In the genomic region with DNA sequence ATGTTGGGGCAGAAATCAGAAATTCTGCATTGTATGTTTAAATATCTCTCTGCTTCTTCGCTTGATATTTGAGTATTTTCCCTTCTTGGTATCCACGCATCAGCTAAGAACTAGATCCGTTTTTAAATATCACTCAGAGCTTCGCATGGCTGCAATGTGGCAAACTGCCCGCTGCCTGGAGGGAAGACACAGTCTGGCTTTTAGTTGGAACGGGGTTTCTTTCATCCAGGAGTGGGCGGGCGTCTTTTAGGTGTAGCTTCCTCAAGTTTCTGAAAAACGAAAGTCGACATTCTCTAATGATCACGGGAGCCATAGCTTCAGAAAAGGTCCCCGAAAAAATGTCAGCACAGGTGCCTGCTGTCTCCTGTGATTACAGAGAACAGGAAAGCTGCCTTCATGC, we compare ENCODE assay signal across 12 mouse cellular contexts. TPM values are rescaled to one million over a fixed set of nuclear protein-coding genes. Genes with fewer than 3 reads are reported as not detected.
A peak's percentile ranks its signal among the peaks of the same experiment; 100 is the strongest.
DNase-seq lines count a peak whose midpoint lies in the region; ATAC-seq and TF ChIP-seq lines count a peak whose summit lies in the region.
"Had no signal": no experiment of that assay in that cellular context is flagged by ENCODE, and none has a peak within 500 bp of the region (broad histone marks: within the 10 kb centered on the region; RNA-seq: fewer than 3 reads in every experiment).

No protein-coding gene starts in this region.

- DNase-seq in cerebellum, postnatal 10 days = peak; percentile 81 to 85
- DNase-seq in cerebellum, adult 9-11 months = no peak
- DNase-seq in MEL (ENCODE audit: low read depth, low spot score) = no peak
- peak; percentile 79 for DNase-seq in gastrocnemius, adult 2 months
- peak; percentile 47 to 54 for DNase-seq in left cerebral cortex, postnatal 14 days (ENCODE audit: low spot score in 2 of 2)
- DNase-seq in thymus, postnatal 14 days = no peak
- DNase-seq in spleen, postnatal 36 days (ENCODE audit: low spot score in 2 of 2) = no peak
- DNase-seq in hindbrain, embryonic 14.5 days (ENCODE audit: low spot score) = no peak

- H3K9me3 ChIP-seq in MEL (replicated peaks; ENCODE audit: insufficient read depth, low read length) = no peaks in the 10 kb centered on the region
- no peaks in the 10 kb centered on the region for H3K9me3 ChIP-seq in hindbrain, embryonic 14.5 days (ENCODE audit: control insufficient read depth, low read length)
- H3K9me3 ChIP-seq: hindbrain, embryonic 10.5 days had no signal

- intact Hi-C loops in gastrocnemius, adult 2 months (cut with DNase I) = no loop called here
- intact Hi-C loops in left cerebral cortex, postnatal 14 days (cut with DNase I) = no loop called here

- H3K4me2 ChIP-seq in hindbrain, embryonic 14.5 days (replicated peaks) = no peak overlapping the region

- 76% methylated on average over 12 of the region's 12 CpGs for WGBS in hindbrain, embryonic 14.5 days

- no peak overlapping the region for H3K27ac ChIP-seq in MEL (ENCODE audit: control insufficient read depth, low read depth, low read length)
- H3K27ac ChIP-seq in gastrocnemius, adult 2 months = peak overlapping the region; percentile 93
- no peak overlapping the region for H3K27ac ChIP-seq in hindbrain, embryonic 14.5 days
- H3K27ac ChIP-seq: hindbrain, embryonic 10.5 days had no signal

- no peak for TF ChIP-seq EP300 in MEL (IDR thresholded peaks at IDR 0.05; ENCODE audit: low read depth in 1 of 2, low read length in 2 of 2)

- ATAC-seq in hindbrain, embryonic 14.5 days (ENCODE audit: low FRiP score) = no peak
- ATAC-seq: activated CD4-positive, CD25-positive, alpha-beta regulatory T cell, adult 4 months had no signal

- H3K79me2 ChIP-seq in MEL (ENCODE audit: control insufficient read depth, insufficient read depth, low read length, poor library complexity) = no peaks in the 10 kb centered on the region

- peak overlapping the region; percentile 2 to 15; a peak in 1 of 4 replicates for H3K4me3 ChIP-seq in MEL (ENCODE audit: control insufficient read depth in 1 of 2, insufficient read depth in 1 of 2, low read depth in 2 of 2, low read length in 2 of 2)
- H3K4me3 ChIP-seq in gastrocnemius, adult 2 months = peak overlapping the region; percentile 76
- no peak overlapping the region for H3K4me3 ChIP-seq in hindbrain, embryonic 14.5 days (replicated peaks; ENCODE audit: low read length)
- H3K4me3 ChIP-seq: hindbrain, embryonic 10.5 days had no signal

- TF ChIP-seq CTCF in MEL (IDR thresholded peaks at IDR 0.05 in 2 of 3, conservative IDR thresholded peaks at IDR 0.05 in 1 of 3; ENCODE audit: control insufficient read depth in 1 of 3, insufficient read depth in 1 of 3, low read depth in 2 of 3, low read length in 3 of 3, poor library complexity in 1 of 3, severe bottlenecking in 1 of 3) = no peak
- TF ChIP-seq CTCF in gastrocnemius, adult 2 months (IDR thresholded peaks at IDR 0.05) = no peak

- H3K36me3 ChIP-seq in MEL (ENCODE audit: control insufficient read depth in 1 of 2, insufficient read depth in 2 of 2, low read length in 2 of 2) = no peaks in the 10 kb centered on the region
- H3K36me3 ChIP-seq in hindbrain, embryonic 14.5 days (replicated peaks; ENCODE audit: control insufficient read depth, insufficient read depth) = no peaks in the 10 kb centered on the region
- H3K36me3 ChIP-seq: hindbrain, embryonic 10.5 days had no signal

- no peaks in the 10 kb centered on the region for H3K27me3 ChIP-seq in MEL (ENCODE audit: control insufficient read depth in 1 of 2, insufficient read depth in 2 of 2, low read length in 2 of 2)
- no peaks in the 10 kb centered on the region for H3K27me3 ChIP-seq in hindbrain, embryonic 14.5 days (ENCODE audit: control insufficient read depth, insufficient read depth, low read length)

- TF ChIP-seq RAD21 in MEL (IDR thresholded peaks at IDR 0.05; ENCODE audit: low read depth, low read length) = no peak

- no peaks in the 10 kb centered on the region for H3K4me1 ChIP-seq in MEL (ENCODE audit: control insufficient read depth in 1 of 2, insufficient read depth in 2 of 2, low read length in 2 of 2)
- no peaks in the 10 kb centered on the region for H3K4me1 ChIP-seq in hindbrain, embryonic 14.5 days (replicated peaks; ENCODE audit: control insufficient read depth, insufficient read depth, low read length)
- H3K4me1 ChIP-seq: hindbrain, embryonic 10.5 days had no signal

- H3K9ac ChIP-seq in MEL (ENCODE audit: control insufficient read depth, low read depth, low read length, poor library complexity, severe bottlenecking) = no peak overlapping the region
- H3K9ac ChIP-seq in hindbrain, embryonic 14.5 days = no peak overlapping the region

- no peak for TF ChIP-seq POLR2A in MEL (IDR thresholded peaks at IDR 0.05; ENCODE audit: control insufficient read depth in 1 of 2, insufficient read depth in 1 of 2, low read depth in 1 of 2, low read length in 2 of 2, poor library complexity in 1 of 2)

TF ChIP-seq in MEL, 35 proteins besides CTCF, POLR2A, EP300 and RAD21:
- TF ChIP-seq MEF2A (IDR thresholded peaks at IDR 0.05; ENCODE audit: extremely low read depth, insufficient replicate concordance, low read depth, low read length, poor library complexity, severe bottlenecking) (no peak), TCF12 (IDR thresholded peaks at IDR 0.05; ENCODE audit: low read depth, low read length) (no peak), ZNF384 (IDR thresholded peaks at IDR 0.05; ENCODE audit: low read depth, low read length) (no peak), BHLHE40 (IDR thresholded peaks at IDR 0.05; ENCODE audit: borderline replicate concordance, low read depth, low read length) (no peak), KAT2A (conservative IDR thresholded peaks at IDR 0.05; ENCODE audit: low read depth, low read length) (no peak), MYB (IDR thresholded peaks at IDR 0.05; ENCODE audit: low read depth, low read length) (no peak), E2F4 (IDR thresholded peaks at IDR 0.05; ENCODE audit: borderline replicate concordance, low read depth, low read length) (no peak), MYC (IDR thresholded peaks at IDR 0.05; ENCODE audit: low read depth, low read length) (no peak), ZC3H11A (IDR thresholded peaks at IDR 0.05; ENCODE audit: low read depth, low read length) (no peak), POLR2AphosphoS2 (IDR thresholded peaks at IDR 0.05; ENCODE audit: low read length) (no peak), MAFK (IDR thresholded peaks at IDR 0.05; ENCODE audit: borderline replicate concordance, low read depth, low read length) (no peak), NRF1 (IDR thresholded peaks at IDR 0.05; ENCODE audit: insufficient read depth, low read depth, low read length, poor library complexity, severe bottlenecking) (no peak), SIN3A (IDR thresholded peaks at IDR 0.05; ENCODE audit: low read length) (no peak), TBP (IDR thresholded peaks at IDR 0.05; ENCODE audit: low read depth, low read length) (no peak), MXI1 (IDR thresholded peaks at IDR 0.05; ENCODE audit: low read depth, low read length) (no peak), GATA1 (IDR thresholded peaks at IDR 0.05; ENCODE audit: low read depth, low read length) (no peak), ZMIZ1 (IDR thresholded peaks at IDR 0.05; ENCODE audit: low read depth, low read length) (no peak), NELFE (IDR thresholded peaks at IDR 0.05; ENCODE audit: low read depth, low read length) (no peak)

RNA-seq across cellular contexts. Expression of gene Xirp2, which starts 1.4 kb away (rescaled TPM):
- not detected in 2 replicates for total RNA-seq in MEL (2012; rRNA removed)
- not detected for polyA plus RNA-seq in MEL (2012; ENCODE audit: insufficient read depth in 1 of 2, insufficient read length in 2 of 2, low read depth in 1 of 2, low replicate concordance in 2 of 2, missing spikeins in 1 of 2)
- 1,000 to 10,000 TPM in 1 of 2 experiments, 100 to 1,000 TPM in 1; 998 to 1,127 TPM for total RNA-seq in gastrocnemius, adult 2 months (2021)
- under 1 TPM in 1 of 2 experiments, not detected in 1; 0.04 TPM for total RNA-seq in left cerebral cortex, postnatal 14 days (2021)
- polyA plus RNA-seq in hindbrain, embryonic 14.5 days (2014; fragmentation: Nextera tagmentation; extraction: Ambion mirVana) = not detected in 2 replicates
- total RNA-seq: layer of hippocampus, postnatal 25 days had no signal
- polyA plus RNA-seq: activated CD4-positive, CD25-positive, alpha-beta regulatory T cell, adult 4 months; hindbrain, embryonic 10.5 days had no signal

RNA-seq across cellular contexts. Expression of gene Gm26727, which starts 14.2 kb away (rescaled TPM):
- not detected in 2 replicates for total RNA-seq in MEL (2012; rRNA removed)
- polyA plus RNA-seq in MEL (2012; ENCODE audit: insufficient read depth in 1 of 2, insufficient read length in 2 of 2, low read depth in 1 of 2, low replicate concordance in 2 of 2, missing spikeins in 1 of 2) = not detected
- not detected for total RNA-seq in gastrocnemius, adult 2 months (2021)
- not detected for total RNA-seq in left cerebral cortex, postnatal 14 days (2021)
- not detected in 2 replicates for polyA plus RNA-seq in hindbrain, embryonic 14.5 days (2014; fragmentation: Nextera tagmentation; extraction: Ambion mirVana)
- total RNA-seq: layer of hippocampus, postnatal 25 days had no signal
- polyA plus RNA-seq: activated CD4-positive, CD25-positive, alpha-beta regulatory T cell, adult 4 months; hindbrain, embryonic 10.5 days; lung, embryonic 16.5 days had no signal

RNA-seq across cellular contexts. Expression of gene Gm21830, which starts 33.7 kb away (rescaled TPM):
- total RNA-seq in MEL (2012; rRNA removed) = not detected in 2 replicates
- not detected for polyA plus RNA-seq in MEL (2012; ENCODE audit: insufficient read depth in 1 of 2, insufficient read length in 2 of 2, low read depth in 1 of 2, low replicate concordance in 2 of 2, missing spikeins in 1 of 2)
- total RNA-seq in gastrocnemius, adult 2 months (2021) = not detected
- total RNA-seq in left cerebral cortex, postnatal 14 days (2021) = not detected
- not detected in 2 replicates for polyA plus RNA-seq in hindbrain, embryonic 14.5 days (2014; fragmentation: Nextera tagmentation; extraction: Ambion mirVana)
- total RNA-seq: layer of hippocampus, postnatal 25 days had no signal
- polyA plus RNA-seq: activated CD4-positive, CD25-positive, alpha-beta regulatory T cell, adult 4 months; hindbrain, embryonic 10.5 days; lung, embryonic 16.5 days had no signal

Comparison
In these comparisons a context has a peak if more than half of its experiments do, and no peak if none do; other contexts are left out.
1. DNase-seq: peak in cerebellum, postnatal 10 days (2 of 2), gastrocnemius, adult 2 months (single experiment) and left cerebral cortex, postnatal 14 days (2 of 2); none in cerebellum, adult 9-11 months (single experiment), MEL (single experiment), thymus, postnatal 14 days (single experiment), spleen, postnatal 36 days (0 of 2) and hindbrain, embryonic 14.5 days (single experiment).
2. RNA of gene Xirp2, which starts 1.4 kb away (total RNA-seq): 998 to 1,127 TPM in gastrocnemius, adult 2 months; 0.04 TPM in left cerebral cortex, postnatal 14 days and not detected in MEL; every median in the first group is over 100 times any median in the second.